Mouse (Mus musculus) layer of hippocampus, postnatal 10 days (tissue): ENCODE measurements at regions not wholly inside any gene's neighbourhood (a gene's known extent, or its start where the extent isn't known, plus 50 kb on each side); places are given as distances from the start of the nearest gene placed in this dataset.

Experiments used
- DNase-seq, 2 experiments: peaks; one replicate each; pipeline ENCODE4 v3.0.0; 2021; ENCODE audit warnings: low spot score in 2 of 2

DNA sequence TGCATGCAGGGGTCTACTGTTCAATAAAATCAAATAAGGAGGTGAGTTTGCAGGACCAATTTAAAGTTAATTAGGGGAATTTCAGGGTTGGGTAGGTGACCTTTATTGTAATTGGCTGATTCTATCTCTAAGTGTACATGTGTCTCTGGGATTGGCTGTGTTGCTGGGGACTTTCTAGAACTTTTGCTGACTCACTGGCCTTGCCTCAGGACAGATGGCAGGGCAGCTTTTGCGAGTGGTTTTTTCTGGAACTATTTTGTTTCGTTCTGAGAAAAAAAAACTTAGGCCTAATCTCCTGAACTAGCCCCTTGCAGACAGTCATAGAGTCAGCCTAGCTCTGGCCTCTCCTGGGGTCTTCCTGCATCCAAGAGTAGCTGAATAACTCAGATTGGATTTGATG is 249.3 kb upstream of the Mdga2 start:
- no peak for DNase-seq

- DNase-seq, result no peak
These were observed 248.7 kb upstream of the Mdga2 start for GRCm38 (mm10) chr12:67471001-67471400.

DNA sequence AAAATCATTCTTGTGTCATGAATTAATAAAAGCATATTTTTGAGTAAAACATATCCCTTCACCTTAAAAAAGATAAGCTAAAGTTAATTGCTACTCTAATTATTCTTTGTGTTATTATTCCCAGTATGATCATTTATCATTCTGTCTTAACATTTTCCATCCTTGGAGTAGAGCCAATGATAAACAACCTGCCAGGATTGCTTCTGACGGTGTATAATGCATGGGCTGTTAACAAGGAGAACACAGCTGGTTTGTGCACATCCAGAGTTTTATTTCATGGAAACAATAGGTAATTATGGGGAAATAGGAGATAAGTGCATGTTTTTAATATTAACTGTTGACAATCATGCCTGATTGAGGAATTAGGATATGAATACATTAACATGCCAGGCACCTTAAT is 226.8 kb upstream of the Mdga2 start:
- no peak for DNase-seq

- peak; percentile 49 to 67 for DNase-seq
These were observed 208.1 kb upstream of the Mdga2 start for GRCm38 (mm10) chr12:67430318-67430950.

DNA sequence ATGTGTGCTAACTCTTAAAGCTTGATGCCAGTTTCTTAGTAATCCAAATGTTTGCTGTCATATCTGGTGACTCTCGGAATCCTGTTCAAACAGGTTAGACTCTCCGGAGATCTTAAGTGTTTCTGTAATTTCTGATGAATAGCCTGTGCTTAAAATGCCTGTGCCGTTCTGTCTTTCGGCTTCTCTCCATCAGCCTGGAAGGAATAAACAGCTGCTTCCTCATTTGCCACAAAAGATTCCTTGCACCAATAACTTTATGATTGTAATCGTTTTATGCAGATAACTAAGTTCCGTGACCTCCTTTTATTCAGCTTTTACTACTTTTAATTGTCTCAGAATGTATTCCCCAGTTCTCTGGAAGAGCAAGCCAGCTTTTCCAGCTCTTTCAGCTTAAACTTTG is 204.5 kb upstream of the Mdga2 start:
- DNase-seq, result no peak

GRCm38 (mm10) chr12:67399537-67399936 is 177.2 kb upstream of the Mdga2 start:
- DNase-seq, result no peak

GRCm38 (mm10) chr12:67374530-67374929 is 152.2 kb upstream of the Mdga2 start:
- no peak for DNase-seq

DNA sequence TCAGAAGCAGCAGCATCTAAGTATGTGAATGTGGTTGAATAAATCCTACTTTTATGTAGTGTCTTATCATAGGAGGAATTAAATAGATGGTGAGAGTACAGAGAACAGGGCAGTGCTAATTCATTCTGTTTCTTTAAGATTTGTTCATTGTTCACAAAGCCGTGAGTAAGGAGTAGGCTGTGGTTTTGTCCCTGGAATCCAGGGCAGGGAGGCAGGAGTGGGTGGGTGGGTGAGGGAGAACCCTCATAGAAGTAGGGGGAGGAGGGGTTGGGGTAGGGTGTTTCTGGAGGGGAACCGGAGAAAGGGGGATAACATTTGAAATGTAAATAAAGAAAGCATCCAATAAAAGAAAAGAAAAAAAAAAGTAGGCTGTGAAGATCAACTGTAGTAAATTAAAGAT is 126.2 kb upstream of the Mdga2 start:
- no peak for DNase-seq

DNA sequence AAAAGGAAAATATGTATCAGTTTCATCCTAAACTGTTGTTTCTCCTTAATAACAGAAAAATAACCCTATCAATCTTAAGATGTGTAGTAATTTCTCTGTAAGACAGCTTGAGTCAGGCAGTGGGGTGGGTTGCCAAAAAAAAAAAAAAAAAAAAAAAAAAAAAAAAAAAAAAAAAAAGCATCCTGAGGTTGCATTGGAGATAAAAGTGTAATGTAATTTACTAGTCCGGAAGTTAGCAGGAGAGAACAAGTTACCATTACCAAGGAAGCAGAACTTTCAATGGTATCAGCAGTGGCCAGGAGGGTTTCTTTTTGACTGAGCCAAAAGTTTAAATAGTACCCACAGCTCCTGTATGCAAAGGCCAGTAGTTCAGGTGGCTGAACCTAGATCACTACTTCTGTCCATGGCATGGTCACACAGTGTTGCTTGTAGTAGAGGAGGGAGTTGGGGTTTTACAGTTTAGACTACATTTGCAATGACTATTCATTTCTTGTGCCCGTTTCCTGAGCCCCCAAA is 110.2 kb upstream of the Mdga2 start:
- DNase-seq, result no peak

DNA sequence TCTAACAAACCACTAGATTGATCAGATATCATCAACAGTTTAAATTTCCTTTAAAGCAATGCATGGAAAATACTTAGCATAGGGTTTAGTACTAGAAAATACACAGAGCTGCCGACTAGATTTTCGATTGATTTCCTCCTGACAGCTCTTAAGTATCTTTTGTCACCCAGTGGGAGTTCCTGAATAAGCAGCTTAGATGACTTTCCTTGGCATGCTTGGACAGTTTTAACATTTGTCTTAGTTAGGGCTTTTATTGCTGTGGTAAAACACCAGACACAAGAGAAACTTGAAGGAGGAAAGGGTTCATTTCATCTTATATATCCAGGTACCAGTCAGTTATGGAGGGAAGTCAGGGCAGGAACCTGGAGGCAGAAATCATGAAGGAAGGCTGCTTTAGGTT is 104.0 kb upstream of the Mdga2 start:
- DNase-seq, result no peak

DNA sequence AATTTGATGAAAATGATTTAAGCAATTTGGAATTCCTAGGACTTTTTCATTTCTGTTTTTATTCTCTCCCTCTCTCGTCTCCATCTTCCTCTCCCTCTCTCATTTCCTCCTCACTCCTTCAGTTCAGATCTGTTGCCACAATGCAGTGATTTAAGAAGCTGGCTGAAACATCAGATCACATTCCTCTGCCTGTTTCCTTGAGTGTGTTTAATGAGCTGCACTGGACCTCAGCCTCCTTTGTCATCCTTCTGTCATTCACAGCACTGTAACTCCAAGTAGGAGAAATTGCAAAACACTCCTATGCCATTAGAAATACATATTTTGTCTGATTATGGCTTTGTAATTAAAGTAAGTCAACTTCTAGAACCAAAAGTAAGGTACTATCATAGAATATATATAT is 103.5 kb upstream of the Mdga2 start:
- DNase-seq, result no peak

DNA sequence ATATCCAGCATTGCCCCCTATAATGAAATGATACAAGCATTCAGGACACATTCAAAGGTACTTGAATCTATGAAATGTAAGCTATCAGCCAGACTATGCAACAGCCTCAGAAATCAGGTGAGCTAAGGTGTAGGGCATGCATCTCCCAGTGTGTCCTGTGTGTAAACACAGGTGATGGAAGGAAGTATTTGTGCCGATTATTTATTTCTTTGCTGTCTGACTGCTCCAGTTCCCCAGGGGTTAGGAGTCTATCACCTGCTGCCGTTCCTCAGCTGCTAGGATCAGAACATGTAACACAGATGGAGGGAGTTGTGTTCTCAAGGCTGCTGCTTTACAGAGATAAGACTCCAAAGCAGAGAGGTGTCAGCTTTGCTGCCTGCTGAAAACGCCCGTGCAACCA is 103.0 kb upstream of the Mdga2 start:
- no peak for DNase-seq

GRCm38 (mm10) chr12:67318687-67319086 is 96.3 kb upstream of the Mdga2 start:
- no peak for DNase-seq

DNA sequence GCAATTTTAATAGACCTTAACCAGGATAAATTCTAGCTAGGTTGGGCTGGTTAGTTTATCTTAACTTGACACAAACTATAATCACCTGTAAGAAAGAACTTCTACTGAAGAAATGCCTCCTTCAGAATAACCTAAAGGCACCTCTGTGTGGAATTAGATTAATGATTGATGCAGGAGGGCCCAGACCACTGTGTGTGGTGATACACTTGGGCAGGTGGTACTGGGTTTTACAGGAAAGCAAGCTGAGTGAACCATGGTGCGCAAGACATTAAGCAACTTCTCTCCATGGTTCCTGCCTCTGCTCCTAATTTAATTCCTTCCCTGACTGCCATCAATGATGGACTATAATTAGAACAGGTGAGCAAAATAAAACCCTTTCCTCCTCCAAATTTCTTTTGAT is 77.9 kb upstream of the Mdga2 start:
- no peak for DNase-seq

- DNase-seq, result no peak
These were observed 67.7 kb upstream of the Mdga2 start for GRCm38 (mm10) chr12:67290054-67290453.

DNA sequence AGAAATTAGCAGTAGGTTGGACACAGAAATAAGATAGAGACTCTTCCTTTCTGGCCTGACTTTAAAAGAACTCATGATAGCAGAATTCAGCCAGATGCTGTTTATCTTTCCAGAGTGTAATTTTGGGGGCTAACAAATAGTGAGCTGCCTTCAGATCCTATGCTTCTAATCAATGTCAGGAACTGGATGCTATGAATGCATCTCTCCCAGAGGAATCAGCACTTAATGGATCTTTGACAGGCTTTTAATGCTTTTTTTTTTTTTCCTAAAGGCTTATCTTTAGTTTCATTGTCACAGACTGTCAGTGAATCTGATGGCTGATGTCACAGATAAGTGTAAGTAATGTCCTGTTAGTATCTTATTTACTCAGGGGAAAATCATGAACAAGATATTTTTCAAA is 50.5 kb upstream of the Mdga2 start:
- DNase-seq, result no peak

DNA sequence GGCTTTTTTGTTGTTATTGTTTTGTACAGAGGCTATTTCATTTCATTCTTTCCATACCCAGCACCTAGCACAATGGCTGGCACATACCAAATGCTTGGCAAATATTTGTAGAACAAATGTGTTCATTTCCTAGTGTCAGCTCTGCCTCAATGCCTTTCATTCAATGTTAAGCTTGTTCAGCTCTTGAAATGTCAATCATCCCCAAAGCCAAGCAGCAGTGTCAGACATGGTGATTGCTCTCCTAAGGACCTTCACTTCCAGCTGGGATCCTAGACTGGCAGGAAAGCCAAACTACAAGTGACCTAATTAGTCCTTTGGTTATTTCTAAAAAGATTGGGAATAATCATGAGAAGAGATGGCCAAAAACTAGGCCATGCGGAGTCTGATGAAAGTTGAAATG is 50.0 kb upstream of the Mdga2 start:
- DNase-seq, result no peak
